Mouse (Mus musculus): Measurements from ENCODE around the gene Slc9a8.

Slc9a8 gene

DNA sequence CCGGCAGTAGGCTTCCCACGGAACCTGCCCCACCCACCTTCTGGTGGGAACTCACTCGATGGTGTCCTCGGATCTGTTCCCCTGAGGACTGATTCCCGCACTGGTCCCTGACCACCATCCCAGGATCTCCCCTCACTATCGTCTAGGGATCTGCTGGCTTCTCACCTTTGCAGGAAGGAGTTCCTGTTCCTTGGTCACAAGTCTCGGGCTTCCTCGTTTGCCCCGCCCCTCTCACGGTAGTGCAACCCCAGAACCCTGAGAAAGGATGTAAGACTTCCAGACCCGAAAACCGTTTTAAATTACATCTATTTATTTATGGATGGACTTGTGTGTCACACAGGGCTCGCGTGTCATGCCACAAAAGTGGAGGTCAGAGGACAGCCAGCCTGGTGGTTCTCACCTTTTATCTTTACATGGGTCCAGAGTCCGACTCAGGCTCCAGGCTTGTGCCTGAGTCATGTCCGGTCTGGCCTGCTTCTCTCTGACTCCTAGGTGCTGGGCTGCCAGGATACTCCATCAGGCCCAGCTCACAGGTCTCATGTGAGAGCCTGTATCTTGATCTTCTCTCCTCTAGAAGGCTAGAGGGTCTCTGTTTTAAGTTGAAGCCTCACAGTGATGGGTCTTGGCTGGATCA, 14.1 kb upstream of the Slc9a8 start:
- intact Hi-C loops (cut with DNase I) = no loop called here

DNA sequence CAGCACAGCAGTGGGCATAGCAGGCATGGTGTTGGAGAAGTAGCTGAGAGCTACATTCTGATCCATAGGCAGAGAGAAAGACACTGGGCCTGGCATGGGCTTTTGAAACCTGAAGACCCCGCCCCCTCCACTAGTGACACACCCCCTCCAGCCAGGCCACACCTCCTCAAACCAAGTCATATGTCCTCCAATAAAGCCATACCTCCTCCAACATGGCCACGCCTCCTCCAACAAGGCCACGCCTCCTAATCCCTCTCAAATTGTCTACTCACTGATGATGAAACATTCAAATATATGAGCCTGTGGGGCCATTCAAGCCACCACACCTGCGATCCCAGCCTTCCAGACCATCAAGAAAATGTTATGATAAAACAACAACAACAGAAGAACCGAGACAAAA, 7.1 kb upstream of the Slc9a8 start:
- intact Hi-C loops (cut with DNase I) = no loop called here

DNA sequence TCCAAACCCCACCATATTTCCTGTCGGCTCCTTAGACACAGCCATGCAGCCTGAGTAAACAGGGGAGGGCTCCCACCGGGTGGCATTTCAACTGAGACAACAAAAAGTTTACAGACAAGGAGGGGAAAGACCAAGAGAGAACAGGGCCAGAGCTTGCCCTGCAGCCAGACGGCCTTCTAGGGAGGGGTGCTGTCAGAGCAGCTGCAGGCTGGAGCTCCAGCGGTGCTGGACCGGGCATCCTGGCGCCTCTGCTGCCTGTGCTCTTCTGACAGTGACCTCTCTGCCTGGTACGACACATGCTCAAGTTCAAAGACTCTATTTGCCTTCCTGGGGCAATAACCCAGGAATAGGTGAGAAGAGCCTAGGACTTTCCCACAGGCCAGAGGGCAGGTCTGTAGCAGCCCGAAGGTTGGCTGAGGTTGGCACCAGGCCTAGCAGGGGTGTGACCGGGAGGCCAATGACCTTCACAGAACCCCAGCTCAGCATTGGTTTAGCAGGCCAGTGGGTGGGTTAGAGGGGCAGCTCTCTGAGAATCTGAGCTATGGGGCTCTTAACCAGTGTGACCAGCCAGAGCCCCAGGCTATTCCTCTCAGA, 5.4 kb upstream of the Slc9a8 start:
- intact Hi-C loops (cut with DNase I) = loop anchor here (5.0 kb wide), 4 partner anchors 34 to 194 kb away; partner anchors contain the start of gene B4galt5

DNA sequence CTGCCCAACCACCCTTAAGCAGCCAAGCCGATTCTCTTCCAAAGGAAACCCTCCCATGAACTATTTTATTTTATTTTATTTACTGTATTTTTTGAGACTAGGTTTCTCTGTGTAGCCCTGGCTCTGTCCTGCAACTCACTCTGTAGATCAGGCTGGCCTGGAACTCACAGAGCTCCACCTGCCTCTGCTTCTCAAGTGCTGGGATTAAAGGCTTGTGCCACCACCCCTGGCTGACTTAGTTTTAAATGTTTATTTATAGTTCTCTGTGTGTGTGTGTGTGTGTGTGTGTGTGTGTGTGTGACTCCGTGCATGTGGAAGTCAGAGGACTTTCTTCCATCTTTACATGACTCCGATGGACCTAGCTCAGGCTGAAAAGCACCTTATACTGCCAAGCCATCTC, 4.5 kb upstream of the Slc9a8 start:
- intact Hi-C loops (cut with DNase I) = loop anchor here (5.0 kb wide), 4 partner anchors 35 to 195 kb away; partner anchors contain the start of gene B4galt5

DNA sequence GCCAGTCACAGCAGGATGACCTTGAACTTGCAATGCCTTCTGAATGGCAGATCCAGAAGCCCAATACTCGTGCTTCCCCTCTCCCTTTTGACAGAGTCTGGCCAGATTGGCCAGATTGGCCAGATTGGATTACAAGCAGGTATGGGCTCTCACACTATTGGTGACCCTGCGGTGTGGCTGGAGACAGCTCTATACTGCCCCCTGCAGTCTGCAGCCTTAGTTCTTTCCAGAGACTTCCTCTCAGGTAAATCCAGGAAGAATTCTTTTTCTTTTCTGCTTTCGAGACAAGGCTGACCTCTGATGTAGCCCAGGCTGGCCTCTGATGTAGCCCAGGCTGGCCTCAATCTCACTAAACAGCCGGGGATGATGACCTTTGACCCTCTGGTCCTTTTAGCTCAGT, 3.8 kb upstream of the Slc9a8 start:
- intact Hi-C loops (cut with DNase I) = loop anchor here (5.0 kb wide), 4 partner anchors 35 to 195 kb away; partner anchors contain the start of gene B4galt5

DNA sequence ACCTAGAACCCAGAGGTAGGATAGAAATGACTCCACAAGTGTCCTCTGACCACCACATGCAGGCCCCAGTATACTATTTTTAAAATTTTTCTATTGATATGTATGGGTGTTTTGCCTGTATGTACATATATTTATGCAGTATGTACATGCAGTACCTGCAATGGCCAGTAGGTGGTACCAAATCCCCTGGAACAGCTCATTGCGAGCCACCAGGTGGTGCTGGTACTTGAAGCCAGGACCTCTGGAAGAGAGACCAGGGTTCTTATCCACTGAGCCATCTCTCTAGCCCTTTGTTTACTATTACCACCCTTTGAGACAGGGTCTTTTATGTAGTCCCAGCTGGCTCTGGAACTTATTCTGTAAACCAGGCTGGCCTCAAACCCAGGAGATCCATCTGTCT, 2.3 kb upstream of the Slc9a8 start:
- intact Hi-C loops (cut with DNase I) = loop anchor here (5.0 kb wide), 4 partner anchors 37 to 197 kb away; partner anchors contain the start of gene B4galt5

DNA sequence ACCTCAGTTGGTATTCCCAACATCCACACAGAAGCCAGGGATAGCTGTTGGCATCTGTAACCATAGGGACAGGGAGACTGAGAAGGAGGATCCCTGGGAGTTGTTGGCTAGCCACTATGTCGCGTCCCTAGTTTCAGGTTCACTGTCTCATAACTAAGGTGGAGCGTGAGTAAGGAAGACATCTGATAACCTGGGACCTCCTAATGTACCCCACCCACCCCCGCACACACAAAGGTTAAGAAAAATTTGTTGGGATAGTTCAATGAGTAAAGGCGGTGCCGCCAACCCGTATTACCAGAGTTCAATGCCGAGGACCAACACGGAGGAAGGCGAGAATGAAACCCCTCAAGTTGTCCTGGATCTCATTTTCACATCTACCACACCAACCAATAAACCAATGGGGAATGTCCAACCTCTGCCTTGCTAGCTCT, 686 bp upstream of the Slc9a8 start:
- intact Hi-C loops (cut with DNase I) = loop anchor here (5.0 to 10.0 kb wide), 3 partner anchors 41 to 356 kb away; partner anchors contain the start of gene Znfx1

DNA sequence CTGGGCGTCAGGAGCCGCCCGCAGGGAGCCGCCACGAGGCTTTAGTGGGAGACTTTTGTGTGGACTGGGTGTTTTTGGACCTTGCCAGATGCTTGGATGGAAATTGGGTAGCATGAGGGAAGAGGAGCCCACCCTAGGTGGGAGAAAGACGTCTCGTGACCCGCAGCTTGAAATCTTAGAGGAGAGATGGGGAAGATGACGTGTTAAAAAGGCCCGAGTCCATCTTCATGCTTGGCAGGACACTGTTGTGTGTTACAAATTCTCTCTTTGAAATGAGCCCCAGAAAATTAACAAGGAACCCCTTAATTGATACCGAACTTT, 598 bp downstream of the Slc9a8 start:
- intact Hi-C loops (cut with DNase I) = loop anchor here (5.0 to 10.0 kb wide), 3 partner anchors 40 to 357 kb away; partner anchors contain the start of gene Znfx1

DNA sequence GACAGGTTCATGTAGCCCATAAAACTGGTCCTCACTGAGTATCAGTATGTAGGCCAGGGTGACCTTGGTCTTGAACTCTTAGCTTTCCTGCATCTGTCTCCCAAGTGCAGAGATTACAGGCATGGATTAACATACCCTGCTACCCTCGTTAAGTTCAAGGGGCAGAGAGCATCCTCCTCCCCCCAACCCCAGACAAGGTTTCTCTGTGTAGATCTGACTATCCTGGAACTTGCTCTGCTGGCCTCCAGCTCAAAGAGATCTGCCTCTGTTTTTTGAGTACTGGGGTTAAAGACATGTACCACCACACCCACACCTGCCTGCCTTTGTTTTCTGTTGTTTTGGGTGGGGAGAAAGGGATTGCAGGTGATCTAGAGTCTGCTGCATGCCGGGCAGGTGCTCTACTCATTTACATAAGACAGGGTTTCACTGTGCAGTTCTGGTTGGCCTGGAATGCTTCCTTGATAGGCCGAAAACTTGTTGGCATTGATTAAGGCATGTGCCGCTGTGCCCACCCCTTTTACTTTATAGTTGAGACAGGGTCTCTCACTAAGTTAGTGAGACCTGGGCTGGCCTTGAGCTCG, 1.6 kb downstream of the Slc9a8 start:
- intact Hi-C loops (cut with DNase I) = loop anchor here (5.0 to 10.0 kb wide), 3 partner anchors 39 to 358 kb away; partner anchors contain the start of gene Znfx1

DNA sequence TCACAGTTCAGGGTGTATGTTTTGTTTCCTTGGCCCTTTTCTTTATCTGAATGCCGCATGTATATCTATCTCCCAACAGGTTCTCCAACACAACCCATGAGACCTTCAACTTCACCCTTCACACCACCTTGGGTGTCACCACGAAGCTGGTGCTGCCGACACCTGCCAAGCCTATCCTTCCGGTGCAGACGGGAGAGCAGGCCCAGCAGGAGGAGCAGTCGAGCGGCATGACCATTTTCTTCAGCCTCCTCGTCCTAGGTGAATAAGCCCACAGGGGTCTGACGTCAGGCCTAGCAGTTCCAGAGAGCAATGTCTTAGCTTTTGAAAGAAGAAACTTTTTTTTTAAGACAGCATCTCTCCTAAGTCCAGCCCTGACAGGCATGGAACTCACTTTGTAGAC, 2.5 kb downstream of the Slc9a8 start:
- intact Hi-C loops (cut with DNase I) = loop anchor here (5.0 to 10.0 kb wide), 3 partner anchors 38 to 359 kb away; partner anchors contain the start of gene Znfx1

DNA sequence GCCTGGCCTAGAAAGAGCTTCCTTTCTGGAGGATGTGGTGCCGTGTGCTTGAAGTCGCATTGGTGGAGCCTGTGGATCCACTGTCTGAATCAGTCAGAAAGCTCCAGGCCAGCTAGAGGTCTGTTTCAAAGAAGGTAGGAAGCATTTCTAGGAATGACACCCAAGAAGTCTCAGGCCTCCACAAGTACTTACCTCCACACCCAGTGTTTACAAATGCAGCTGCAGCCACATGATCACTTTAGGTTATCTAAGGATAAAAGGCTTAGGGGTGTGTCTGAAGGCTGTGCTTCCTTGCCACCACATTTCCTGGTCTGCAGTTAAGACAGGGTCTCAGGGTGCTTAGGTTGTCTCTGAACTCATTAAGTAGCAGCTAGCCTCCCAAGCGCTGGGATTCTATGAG, 3.0 kb downstream of the Slc9a8 start:
- intact Hi-C loops (cut with DNase I) = loop anchor here (5.0 to 10.0 kb wide), 3 partner anchors 38 to 360 kb away; partner anchors contain the start of gene Znfx1

DNA sequence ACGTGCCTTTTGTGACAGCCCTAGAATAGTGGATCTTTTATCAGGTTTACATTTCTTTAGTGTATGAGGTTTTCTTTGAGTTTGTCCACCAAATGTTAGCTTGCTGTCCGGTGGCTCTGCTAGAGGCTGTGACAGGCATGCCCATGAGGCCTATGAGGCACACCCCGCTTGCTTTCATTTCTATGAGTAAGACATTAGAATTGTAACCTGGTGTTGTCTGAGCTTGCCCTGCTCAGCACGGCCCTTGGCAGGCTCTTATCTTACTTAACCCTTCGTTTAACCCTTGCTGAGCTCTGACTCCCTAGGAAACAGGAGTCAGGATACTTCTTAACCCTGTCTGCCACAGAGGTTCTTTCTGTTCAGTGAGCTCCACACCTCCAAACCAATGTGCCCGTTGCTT, 3.9 kb downstream of the Slc9a8 start:
- intact Hi-C loops (cut with DNase I) = loop anchor here (10.0 kb wide), 1 partner anchor 361 kb away; the partner anchor contains the start of gene Znfx1

DNA sequence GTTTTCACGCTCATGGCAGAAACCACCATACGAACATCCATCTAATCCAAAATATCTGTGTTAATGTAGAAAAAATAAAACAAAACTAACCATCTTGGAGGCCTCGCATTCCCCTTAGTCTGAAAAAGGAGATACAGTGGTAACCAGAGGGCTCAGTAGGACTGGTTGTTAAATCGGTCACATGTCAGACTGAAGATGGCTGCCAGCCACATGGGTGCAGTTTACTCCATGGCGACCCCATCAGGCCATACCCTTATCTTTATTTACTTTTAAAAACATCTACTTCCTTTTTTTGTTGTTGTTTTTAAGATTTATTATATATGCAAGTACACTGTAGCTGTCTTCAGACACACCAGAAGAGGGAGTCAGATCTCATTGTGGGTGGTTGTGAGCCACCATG, 8.1 kb downstream of the Slc9a8 start:
- intact Hi-C loops (cut with DNase I) = loop anchor here (10.0 kb wide), 1 partner anchor 365 kb away; the partner anchor contains the start of gene Znfx1

DNA sequence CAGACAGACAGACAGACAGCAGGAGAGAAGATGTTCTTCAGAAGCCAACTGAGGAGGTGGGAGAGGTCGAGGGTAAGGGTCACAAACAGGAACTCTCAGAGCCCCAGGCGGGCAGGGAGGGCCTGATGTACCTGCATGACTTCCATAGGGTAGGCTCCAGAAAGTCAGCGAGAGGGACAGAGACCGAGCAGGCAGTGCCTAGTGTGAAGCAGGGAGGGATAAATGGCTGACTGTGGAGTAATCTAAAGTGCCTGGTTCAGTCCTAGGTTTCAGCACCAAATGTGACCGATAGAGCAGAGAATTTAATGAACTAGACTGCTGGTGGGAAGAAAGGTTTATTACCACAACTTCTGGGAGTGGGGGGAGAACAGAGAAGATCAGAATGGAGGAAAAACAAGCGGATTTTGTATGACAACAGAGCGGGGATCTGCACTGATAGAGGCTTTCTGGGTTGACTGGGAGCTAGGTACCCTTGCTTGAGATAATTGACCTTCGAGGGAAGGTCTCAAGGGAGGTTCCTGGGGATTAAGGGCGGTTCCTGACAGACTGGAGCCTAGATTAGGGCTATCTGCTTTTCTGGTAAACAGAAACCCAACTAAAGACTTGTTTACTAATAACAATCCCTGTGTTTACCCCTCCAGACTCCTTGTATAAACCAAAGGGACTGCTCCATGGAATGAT, 9.4 kb downstream of the Slc9a8 start:
- intact Hi-C loops (cut with DNase I) = no loop called here

DNA sequence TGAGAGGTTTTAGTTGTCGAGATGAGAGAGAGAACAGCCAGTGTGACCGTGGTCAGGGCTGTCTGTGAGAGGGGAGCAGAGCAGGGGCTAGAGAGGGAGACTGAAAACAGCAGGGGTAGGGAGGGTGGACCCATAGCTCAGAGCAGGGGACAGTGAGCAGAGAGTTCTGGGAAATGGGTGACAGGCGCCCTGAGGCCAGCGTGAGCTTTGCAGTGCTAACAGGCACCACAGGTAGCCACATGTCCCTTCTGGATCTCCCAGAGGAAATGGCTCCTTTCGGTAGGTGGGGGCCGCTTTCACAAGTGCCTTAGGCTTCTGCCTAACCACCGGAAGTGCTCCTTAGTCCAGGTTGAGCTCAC, 9.9 kb downstream of the Slc9a8 start:
- intact Hi-C loops (cut with DNase I) = no loop called here

DNA sequence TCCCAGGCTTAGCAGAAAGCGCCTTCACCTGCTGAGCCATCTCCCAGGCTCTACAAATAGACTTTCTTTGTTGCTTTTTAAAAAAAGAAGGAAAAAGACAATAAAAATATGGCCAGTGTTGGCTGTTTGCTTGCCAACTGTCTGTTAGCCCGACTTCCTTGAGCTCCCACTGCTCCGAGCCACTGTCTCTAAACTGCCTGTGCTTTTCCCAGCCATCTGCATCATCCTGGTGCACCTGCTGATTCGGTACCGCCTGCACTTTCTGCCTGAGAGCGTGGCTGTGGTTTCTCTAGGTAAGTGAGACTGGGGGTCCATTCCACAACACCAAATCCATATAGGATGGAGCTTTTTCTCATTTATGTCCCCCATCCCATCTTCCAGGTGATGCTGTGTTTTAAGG, 13.1 kb downstream of the Slc9a8 start:
- intact Hi-C loops (cut with DNase I) = no loop called here

DNA sequence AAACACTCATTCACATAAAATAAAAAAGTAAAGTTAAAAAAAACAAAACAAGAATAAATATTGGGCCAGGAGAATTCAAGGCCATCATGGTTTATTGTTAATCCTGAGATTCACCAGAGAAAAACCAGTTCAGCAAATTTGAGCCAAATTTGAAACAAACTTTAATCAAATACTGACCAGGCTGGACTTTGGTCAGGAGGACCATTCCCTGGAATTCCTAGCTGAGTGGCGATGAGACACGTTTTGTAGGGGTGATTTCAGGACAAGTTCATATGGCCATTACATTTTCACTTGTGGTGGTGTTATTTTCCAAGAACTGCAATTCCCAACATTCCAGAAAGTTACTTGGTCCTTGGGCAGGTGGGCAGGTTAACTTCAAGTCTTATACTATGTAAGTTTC, 14.1 kb downstream of the Slc9a8 start:
- intact Hi-C loops (cut with DNase I) = no loop called here

DNA sequence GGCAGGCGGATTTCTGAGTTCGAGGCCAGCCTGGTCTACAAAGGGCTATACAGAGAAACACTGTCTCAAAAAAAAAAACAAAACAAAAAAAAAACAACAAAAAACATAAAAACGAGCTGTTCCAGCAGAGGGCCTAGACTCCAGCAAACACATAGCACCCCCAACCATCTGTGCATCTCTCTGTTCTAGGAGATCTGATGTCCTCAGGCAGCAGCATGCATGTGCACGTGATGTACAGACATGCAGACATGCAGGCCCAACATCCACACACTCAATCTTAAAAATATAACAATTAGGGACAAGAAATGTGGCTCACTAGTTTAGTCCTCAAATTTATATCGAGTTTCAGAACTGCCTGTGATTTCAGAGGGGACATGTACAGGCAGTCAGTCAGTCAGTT, 14.9 kb downstream of the Slc9a8 start:
- intact Hi-C loops (cut with DNase I) = no loop called here

DNA sequence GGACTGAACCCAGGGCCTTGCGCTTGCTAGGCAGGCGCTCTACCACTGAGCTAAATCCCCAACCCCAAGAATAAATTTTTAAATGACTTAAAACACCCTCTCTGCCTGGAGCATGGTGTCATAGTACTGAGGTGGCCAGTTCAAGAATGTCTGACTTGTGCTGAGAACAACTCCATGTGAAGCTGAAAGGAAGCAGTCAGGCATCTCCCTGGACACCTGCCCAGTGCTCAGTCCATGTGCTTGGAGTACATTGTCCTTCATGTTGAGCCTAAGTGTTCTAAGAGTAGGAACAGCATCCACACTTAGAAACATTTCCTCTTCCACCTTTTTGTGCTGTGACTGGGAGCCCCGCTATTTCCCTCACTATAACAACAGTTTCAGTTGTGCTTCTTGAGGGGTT, 17.9 kb downstream of the Slc9a8 start:
- intact Hi-C loops (cut with DNase I) = no loop called here

DNA sequence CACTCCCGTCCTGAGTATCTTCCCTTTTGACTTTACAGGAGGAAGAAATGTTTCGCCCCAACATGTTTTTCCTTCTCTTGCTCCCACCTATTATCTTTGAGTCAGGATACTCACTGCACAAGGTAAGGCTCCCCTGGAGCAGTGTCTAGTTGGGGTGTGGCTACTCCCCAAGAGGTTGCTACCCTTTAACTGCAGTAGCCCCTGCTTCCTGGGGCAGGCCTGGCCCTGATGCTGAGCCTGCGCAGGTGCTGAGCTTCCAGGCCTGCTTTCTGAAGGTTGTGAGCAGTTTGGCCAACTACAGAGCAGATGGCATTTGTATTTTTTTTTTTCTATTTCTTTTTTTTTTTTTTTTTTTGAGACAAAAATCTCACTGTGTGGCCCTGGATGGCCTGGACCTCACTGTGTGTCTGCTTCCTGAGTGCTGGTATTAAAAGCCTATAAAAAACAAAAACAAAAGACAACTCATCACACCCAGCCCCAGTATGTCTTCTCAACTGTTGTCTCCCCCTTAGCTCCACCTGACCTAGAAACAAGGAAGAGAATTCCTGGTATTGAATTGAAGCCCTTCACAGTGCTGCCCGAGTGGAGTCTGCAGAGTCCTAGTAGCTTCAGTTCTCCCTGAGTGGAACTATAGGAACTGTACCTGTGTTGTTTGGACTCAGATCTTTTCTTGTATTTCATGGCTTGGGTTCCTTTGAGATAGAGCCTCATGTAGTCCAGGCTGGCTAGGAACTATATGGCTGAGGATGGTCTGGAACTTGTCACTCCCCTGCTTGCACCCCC, 22.1 kb downstream of the Slc9a8 start:
- intact Hi-C loops (cut with DNase I) = no loop called here

All from adrenal gland (tissue).